Mouse (Mus musculus) testis, adult 2 months (tissue): Measurements from ENCODE around the gene Mzt1.

Experiments used
- CTCF ChIP-seq: fragments of 200-500 bp; IDR thresholded peaks from 2 replicates; pipeline ENCODE4 v1.5.1; 2012; ENCODE audit warnings: low read depth, mild to moderate bottlenecking, inconsistent platforms, low read length, moderate library complexity; ENCODE audit not compliant: control insufficient read depth, insufficient read depth, insufficient replicate concordance
- POLR2A ChIP-seq: fragments of 200-500 bp; IDR thresholded peaks from 2 replicates; pipeline ENCODE4 v1.6.1; 2012; ENCODE audit warnings: low read depth, mild to moderate bottlenecking, inconsistent platforms, low read length, moderate library complexity; ENCODE audit not compliant: control insufficient read depth

- TF ChIP-seq CTCF: no peak
- TF ChIP-seq POLR2A: no peak
These were observed 55.3 kb downstream of the Mzt1 start for GRCm38 (mm10) chr14:98990636-98991035.
